ENCODE assay signal across 13 mouse cellular contexts in the genomic region with DNA sequence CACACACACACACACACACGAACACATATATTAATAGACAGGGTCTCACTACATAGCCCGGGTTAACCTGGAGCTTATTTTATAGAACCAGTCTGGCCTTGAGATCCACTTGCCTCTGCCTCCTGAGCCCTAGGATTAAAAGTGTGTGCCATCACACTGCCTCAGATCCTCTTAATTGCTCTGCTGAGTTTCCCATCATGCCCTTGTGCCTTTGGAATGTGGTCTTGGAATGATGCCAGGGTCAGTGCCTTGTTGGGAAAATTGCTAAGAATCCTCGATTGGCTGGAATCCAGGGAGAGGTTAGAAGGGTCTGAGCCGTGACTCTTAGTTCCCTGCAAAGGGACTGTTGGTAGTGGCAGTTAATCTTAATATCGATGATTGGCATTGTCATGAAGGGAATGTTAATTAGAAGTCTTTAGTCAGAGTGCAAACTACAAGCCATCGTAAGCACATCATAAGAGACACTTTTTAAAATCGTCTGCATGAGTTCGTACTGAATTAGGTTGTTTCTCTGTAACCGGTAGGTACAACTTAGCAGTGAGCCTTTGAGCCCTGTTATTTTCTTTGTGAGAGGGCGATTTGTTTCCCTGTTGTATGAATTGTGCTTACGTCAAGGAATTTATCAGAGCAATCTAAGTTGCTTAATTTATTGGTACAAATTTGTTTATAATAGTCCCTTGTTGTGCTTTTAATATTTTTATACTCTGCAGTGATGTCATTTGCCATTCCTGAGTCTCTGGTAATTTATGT.
A peak's percentile ranks its signal among the peaks of the same experiment; 100 is the strongest.
DNase-seq lines count a peak whose midpoint lies in the region; ATAC-seq and TF ChIP-seq lines count a peak whose summit lies in the region.
"Had no signal": no experiment of that assay in that cellular context is flagged by ENCODE, and none has a peak within 500 bp of the region (broad histone marks: within the 10 kb centered on the region; RNA-seq: fewer than 3 reads in every experiment).

No protein-coding gene starts in this region.

- no peak for TF ChIP-seq POLR2A in cerebellum, adult 2 months (IDR thresholded peaks at IDR 0.05; ENCODE audit: borderline replicate concordance, insufficient read depth, low read length)

- H3K36me3 ChIP-seq in forebrain, embryonic 14.5 days (ENCODE audit: control insufficient read depth, insufficient read depth, low read length): no peaks in the 10 kb centered on the region
- H3K36me3 ChIP-seq in forebrain, postnatal 0 days (ENCODE audit: insufficient read depth): no peaks in the 10 kb centered on the region
- no peaks in the 10 kb centered on the region; the same call in 1 of the 2 replicates for H3K36me3 ChIP-seq in neural tube, embryonic 11.5 days (ENCODE audit: control insufficient read depth, insufficient read depth, low read length)
- H3K36me3 ChIP-seq in lung, embryonic 14.5 days (ENCODE audit: insufficient read depth): no peaks in the 10 kb centered on the region
- H3K36me3 ChIP-seq: embryonic facial prominence, embryonic 15.5 days had no signal

- H3K27me3 ChIP-seq in forebrain, embryonic 14.5 days (replicated peaks; ENCODE audit: control insufficient read depth, insufficient read depth, low read length): no peaks in the 10 kb centered on the region
- no peaks in the 10 kb centered on the region for H3K27me3 ChIP-seq in forebrain, postnatal 0 days (ENCODE audit: insufficient read depth, low read length)
- H3K27me3 ChIP-seq in neural tube, embryonic 11.5 days (ENCODE audit: control insufficient read depth, insufficient read depth, low read length): no peaks in the 10 kb centered on the region
- no peaks in the 10 kb centered on the region for H3K27me3 ChIP-seq in lung, embryonic 14.5 days (ENCODE audit: insufficient read depth, low read length)
- H3K27me3 ChIP-seq in cerebellum, adult 2 months (ENCODE audit: control insufficient read depth, insufficient read depth, low read length): no peaks in the 10 kb centered on the region
- H3K27me3 ChIP-seq: embryonic facial prominence, embryonic 15.5 days had no signal

- no peaks in the 10 kb centered on the region for H3K9me3 ChIP-seq in forebrain, embryonic 14.5 days (replicated peaks; ENCODE audit: control insufficient read depth, low read length)
- no peaks in the 10 kb centered on the region for H3K9me3 ChIP-seq in forebrain, postnatal 0 days (ENCODE audit: low read length)
- H3K9me3 ChIP-seq in neural tube, embryonic 11.5 days (ENCODE audit: control insufficient read depth, low read length): no peaks in the 10 kb centered on the region
- no peaks in the 10 kb centered on the region for H3K9me3 ChIP-seq in lung, embryonic 14.5 days (ENCODE audit: low read depth, low read length)
- H3K9me3 ChIP-seq: embryonic facial prominence, embryonic 15.5 days had no signal

- 29% methylated on average over 11 of the region's 11 CpGs for WGBS in forebrain, embryonic 14.5 days
- 38% methylated on average over 11 of the region's 11 CpGs for WGBS in forebrain, postnatal 0 days
- WGBS in neural tube, embryonic 11.5 days: 81% methylated on average over 11 of the region's 11 CpGs
- 52% methylated on average over 11 of the region's 11 CpGs for WGBS in lung, embryonic 14.5 days
- WGBS in cerebellum, adult 2 months: 66% methylated on average over 11 of the region's 11 CpGs

- H3K4me3 ChIP-seq in forebrain, embryonic 14.5 days (ENCODE audit: low read depth, low read length): no peak overlapping the region
- H3K4me3 ChIP-seq in forebrain, postnatal 0 days (ENCODE audit: low read depth, low read length): no peak overlapping the region
- H3K4me3 ChIP-seq in neural tube, embryonic 11.5 days (ENCODE audit: low read depth, low read length): no peak overlapping the region
- no peak overlapping the region for H3K4me3 ChIP-seq in lung, embryonic 14.5 days (ENCODE audit: low read depth, low read length)
- no peak overlapping the region for H3K4me3 ChIP-seq in cerebellum, adult 2 months (replicated peaks; ENCODE audit: insufficient read depth, low read depth, low read length)
- H3K4me3 ChIP-seq: embryonic facial prominence, embryonic 15.5 days; myocyte had no signal

- H3K4me1 ChIP-seq in forebrain, embryonic 14.5 days (ENCODE audit: control insufficient read depth, insufficient read depth, low read length): peaks cover 5% of the 10 kb centered on the region; the same call in 1 of the 2 replicates
- H3K4me1 ChIP-seq in forebrain, postnatal 0 days (ENCODE audit: insufficient read depth): 0 out of 2 replicates have a peak, but pooled peaks cover 6% of the 10 kb centered on the region
- no peaks in the 10 kb centered on the region for H3K4me1 ChIP-seq in neural tube, embryonic 11.5 days (ENCODE audit: control insufficient read depth, insufficient read depth, low read length)
- H3K4me1 ChIP-seq in lung, embryonic 14.5 days (ENCODE audit: insufficient read depth): peaks cover 11% of the 10 kb centered on the region; the same call in 1 of the 2 replicates
- peaks cover 2% of the 10 kb centered on the region for H3K4me1 ChIP-seq in cerebellum, adult 2 months (ENCODE audit: control insufficient read depth, insufficient read depth, low read length)
- H3K4me1 ChIP-seq: embryonic facial prominence, embryonic 15.5 days had no signal

- H3K27ac ChIP-seq in forebrain, embryonic 14.5 days (ENCODE audit: low read depth, low read length): no peak overlapping the region
- H3K27ac ChIP-seq in forebrain, postnatal 0 days (ENCODE audit: low read depth, low read length): no peak overlapping the region
- no peak overlapping the region for H3K27ac ChIP-seq in neural tube, embryonic 11.5 days (ENCODE audit: low read depth, low read length)
- no peak overlapping the region for H3K27ac ChIP-seq in lung, embryonic 14.5 days (ENCODE audit: low read depth)
- H3K27ac ChIP-seq in cerebellum, adult 2 months (ENCODE audit: insufficient read depth, low read length): no peak overlapping the region
- H3K27ac ChIP-seq: embryonic facial prominence, embryonic 15.5 days had no signal

- no peak for TF ChIP-seq CTCF in forebrain, postnatal 0 days (IDR thresholded peaks at IDR 0.05; ENCODE audit: low read depth)
- TF ChIP-seq CTCF in lung, embryonic 14.5 days (IDR thresholded peaks at IDR 0.05; ENCODE audit: low read depth): no peak
- TF ChIP-seq CTCF in cerebellum, adult 2 months (IDR thresholded peaks at IDR 0.05; ENCODE audit: borderline replicate concordance, insufficient read depth, low read depth, low read length): no peak

- no peak overlapping the region for H3K4me2 ChIP-seq in forebrain, embryonic 14.5 days (ENCODE audit: low read length)
- no peak overlapping the region for H3K4me2 ChIP-seq in forebrain, postnatal 0 days (ENCODE audit: low read depth)
- no peak overlapping the region for H3K4me2 ChIP-seq in neural tube, embryonic 11.5 days (ENCODE audit: low read depth)
- no peak overlapping the region for H3K4me2 ChIP-seq in lung, embryonic 14.5 days
- H3K4me2 ChIP-seq: embryonic facial prominence, embryonic 15.5 days had no signal

- H3K9ac ChIP-seq in forebrain, embryonic 14.5 days (ENCODE audit: low read length): no peak overlapping the region
- H3K9ac ChIP-seq in forebrain, postnatal 0 days: no peak overlapping the region
- no peak overlapping the region for H3K9ac ChIP-seq in neural tube, embryonic 11.5 days (ENCODE audit: low read length)
- H3K9ac ChIP-seq in lung, embryonic 14.5 days: no peak overlapping the region
- H3K9ac ChIP-seq: embryonic facial prominence, embryonic 15.5 days had no signal

- ATAC-seq in forebrain, embryonic 14.5 days: peak; percentile 43
- ATAC-seq in forebrain, postnatal 0 days: no peak
- ATAC-seq in neural tube, embryonic 11.5 days (ENCODE audit: insufficient read depth, low FRiP score, low TSS enrichment): peak; percentile 31; the same call in 1 of the 2 replicates
- peak; percentile 14; the same call in 1 of the 2 replicates for ATAC-seq in lung, embryonic 14.5 days (ENCODE audit: insufficient read depth)

- DNase-seq in forebrain, embryonic 14.5 days (ENCODE audit: low spot score): peak; percentile 81
- no peak for DNase-seq in forebrain, postnatal 0 days
- peak; percentile 43 for DNase-seq in neural tube, embryonic 11.5 days (ENCODE audit: low spot score)
- DNase-seq in neural tube, embryonic 10.5 days (ENCODE audit: extremely low spot score, low spot score): no peak
- DNase-seq in lung, embryonic 14.5 days: peak; percentile 87
- no peak for DNase-seq in urinary bladder, adult 18-20 months (ENCODE audit: low spot score in 2 of 2)
- DNase-seq in thymus, postnatal 4 days: no peak
- DNase-seq in cerebellum, adult 2 months: no peak
- DNase-seq: gastrocnemius, postnatal 25 days; heart, postnatal 36 days; right cerebral cortex, postnatal 14 days had no signal

Comparison
In these comparisons a context has a peak if more than half of its experiments do, and no peak if none do; other contexts are left out.
1. DNase-seq: peak in forebrain, embryonic 14.5 days (single experiment), neural tube, embryonic 11.5 days (single experiment) and lung, embryonic 14.5 days (single experiment); none in forebrain, postnatal 0 days (single experiment), neural tube, embryonic 10.5 days (single experiment), urinary bladder, adult 18-20 months (0 of 2), thymus, postnatal 4 days (single experiment) and cerebellum, adult 2 months (0 of 2).